Mouse (Mus musculus) heart, embryonic 16.5 days (tissue): Measurements from ENCODE around the gene Pla2g4a. TPM values are rescaled to one million over a fixed set of nuclear protein-coding genes. Genes with fewer than 3 reads are reported as not detected.
A peak's percentile ranks its signal among the peaks of the same experiment; 100 is the strongest.

Experiments
- ATAC-seq: fragments of 200-750 bp; cut with Nextera tagmentation; replicated peaks from 2 replicates; pipeline ENCODE4 v1.8.0; 2017; ENCODE audit warnings: moderate number of reproducible peaks; ENCODE audit not compliant: insufficient read depth, low FRiP score; ENCODE audit errors: extremely low read depth
- H3K27ac ChIP-seq: fragments of 300-500 bp; sonication (generic); 2 replicates; pipeline ENCODE4 v1.5.1; 2014; ENCODE audit warnings: mild to moderate bottlenecking, low read length, control low read depth, moderate library complexity
- H3K27me3 ChIP-seq: fragments of 300-500 bp; sonication (generic); 2 replicates; pipeline ENCODE4 v1.6.1; 2014; ENCODE audit warnings: low read length, mixed read lengths; ENCODE audit not compliant: control insufficient read depth, insufficient read depth
- H3K36me3 ChIP-seq: fragments of 300-500 bp; sonication (generic); 2 replicates; pipeline ENCODE4 v1.6.1; 2014; ENCODE audit not compliant: control insufficient read depth, insufficient read depth
- H3K4me1 ChIP-seq: fragments of 300-500 bp; sonication (generic); 2 replicates; pipeline ENCODE4 v1.6.1; 2014; ENCODE audit warnings: low read length, mixed read lengths; ENCODE audit not compliant: control insufficient read depth, insufficient read depth
- H3K4me2 ChIP-seq: fragments of 300-500 bp; sonication (generic); 2 replicates; pipeline ENCODE4 v1.6.1; 2014; ENCODE audit warnings: low read depth, mild to moderate bottlenecking, control low read depth, low read length
- H3K4me3 ChIP-seq: fragments of 300-500 bp; sonication (generic); 2 replicates; pipeline ENCODE4 v1.5.1; 2014; ENCODE audit warnings: mild to moderate bottlenecking, control low read depth, low read length
- H3K9ac ChIP-seq: fragments of 300-500 bp; sonication (generic); 2 replicates; pipeline ENCODE4 v1.6.1; 2014; ENCODE audit warnings: low read length, control low read depth
- H3K9me3 ChIP-seq: fragments of 300-500 bp; sonication (generic); replicated peaks from 2 replicates; pipeline ENCODE4 v1.6.1; 2016; ENCODE audit warnings: low read length; ENCODE audit not compliant: control insufficient read depth
- WGBS: fragments of 180-500 bp; shearing (Covaris S2); extraction: QIAGEN DNeasy Blood & Tissue Kit; methylation state at CpG from one replicate; pipeline ENCODE4 v1.1.7; 2014; 5-methylcytosine and 5-hydroxymethylcytosine counted together
- polyA plus RNA-seq: library from polyadenylated mRNA; unstranded; fragments of >200 nt; fragmentation: Nextera tagmentation; extraction: Ambion mirVana; gene quantifications from 2 replicates; pipeline ENCODE4 v1.2.1, GENCODE M21; 2015

Gene Pla2g4a
- polyA plus RNA-seq, result 5.6 and 6.9 TPM in 2 replicates

- 11% methylated on average over 15 of the region's 15 CpGs for WGBS
- Histone ChIP-seq H3K4me2 (peak within 1 kb of the TSS; percentile 88), H3K4me1 (peaks cover 4% of the 10 kb centered on the region; the same call in 1 of the 2 replicates), H3K4me3 (peak within 1 kb of the TSS; percentile 71), H3K27ac (peak within 1 kb of the TSS; percentile 85), H3K9ac (peak within 1 kb of the TSS; percentile 79), H3K9me3 (no peaks in the 10 kb centered on the region), H3K36me3 (no peaks in the 10 kb centered on the region), H3K27me3 (no peaks in the 10 kb centered on the region)
- ATAC-seq, result peak; percentile 77
These were observed at the start of gene Pla2g4a for GRCm38 (mm10) chr1:149960734-149961424. Pla2g4a (minus strand) TSS chr1:149961290.

- H3K27ac ChIP-seq, result no peak overlapping the region
- no peaks in the 10 kb centered on the region for H3K27me3 ChIP-seq
- H3K9me3 ChIP-seq, result no peaks in the 10 kb centered on the region
- WGBS, result 54% methylated on average over 4 of the region's 4 CpGs
- no peaks in the 10 kb centered on the region for H3K36me3 ChIP-seq
- no peaks in the 10 kb centered on the region for H3K4me1 ChIP-seq
- no peak overlapping the region for H3K9ac ChIP-seq
- H3K4me2 ChIP-seq, result no peak overlapping the region
- no peak for ATAC-seq
- H3K4me3 ChIP-seq, result no peak overlapping the region
These were observed 49.5 kb upstream of the Pla2g4a start for GRCm38 (mm10) chr1:150010629-150010979.

- no peaks in the 10 kb centered on the region for H3K36me3 ChIP-seq
- H3K27me3 ChIP-seq, result no peaks in the 10 kb centered on the region
- no peak overlapping the region for H3K4me2 ChIP-seq
- no peak overlapping the region for H3K4me3 ChIP-seq
- ATAC-seq, result no peak
- no peaks in the 10 kb centered on the region for H3K9me3 ChIP-seq
- H3K4me1 ChIP-seq, result no peaks in the 10 kb centered on the region
- 85% methylated on average over 18 of the region's 18 CpGs for WGBS
- no peak overlapping the region for H3K9ac ChIP-seq
- no peak overlapping the region for H3K27ac ChIP-seq
These were observed 49.0 kb upstream of the Pla2g4a start for GRCm38 (mm10) chr1:150009968-150010628.

DNA sequence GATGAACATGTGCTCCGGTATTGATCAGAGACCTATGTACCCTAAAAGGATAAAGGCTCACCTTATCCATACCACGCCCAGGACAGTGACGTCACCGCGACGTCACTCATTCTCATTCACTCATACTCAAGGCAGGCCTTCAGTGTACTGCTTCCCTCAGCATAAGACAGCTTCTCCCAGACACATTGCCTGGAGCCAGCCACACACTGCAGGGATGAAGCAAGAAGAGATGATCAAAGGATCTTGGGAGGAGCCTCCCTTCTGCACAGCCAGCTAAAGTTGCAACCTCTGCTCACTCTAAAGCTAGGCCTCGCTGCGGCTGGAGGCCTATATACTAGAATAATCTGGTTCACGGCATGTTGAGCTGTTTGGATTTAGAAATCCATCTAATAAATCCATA is 48.0 kb upstream of the Pla2g4a start:
- WGBS, result 93% methylated on average over 9 of the region's 9 CpGs
- no peaks in the 10 kb centered on the region for H3K4me1 ChIP-seq
- H3K4me2 ChIP-seq, result no peak overlapping the region
- no peaks in the 10 kb centered on the region for H3K9me3 ChIP-seq
- no peak for ATAC-seq
- H3K9ac ChIP-seq, result no peak overlapping the region
- no peaks in the 10 kb centered on the region for H3K27me3 ChIP-seq
- no peaks in the 10 kb centered on the region for H3K36me3 ChIP-seq
- no peak overlapping the region for H3K4me3 ChIP-seq
- no peak overlapping the region for H3K27ac ChIP-seq

DNA sequence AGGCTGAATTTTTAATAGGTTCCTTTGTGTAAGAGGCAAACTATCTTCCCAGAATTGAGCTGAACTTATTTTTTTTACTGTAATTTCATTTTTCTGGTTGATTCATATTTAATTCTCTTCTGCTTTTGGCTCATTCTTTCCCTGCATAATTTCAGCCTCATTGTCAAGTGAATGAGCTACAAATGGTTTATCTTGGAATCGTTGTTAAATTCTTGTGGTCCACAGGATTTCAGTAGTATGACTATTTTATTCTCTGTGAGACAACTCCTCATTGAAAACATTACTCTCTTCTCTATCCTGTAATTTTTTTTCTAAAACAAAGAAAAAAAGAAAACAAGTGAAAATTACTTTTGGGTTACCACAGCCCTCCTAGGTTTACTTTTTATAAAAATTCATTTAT is 14.5 kb upstream of the Pla2g4a start:
- H3K4me2 ChIP-seq, result no peak overlapping the region
- no peak for ATAC-seq
- H3K4me1 ChIP-seq, result no peaks in the 10 kb centered on the region
- WGBS, result 69% methylated on average over 1 of the region's 1 CpGs
- no peak overlapping the region for H3K4me3 ChIP-seq
- H3K27me3 ChIP-seq, result no peaks in the 10 kb centered on the region
- H3K9ac ChIP-seq, result no peak overlapping the region
- H3K36me3 ChIP-seq, result no peaks in the 10 kb centered on the region
- no peak overlapping the region for H3K27ac ChIP-seq
- no peaks in the 10 kb centered on the region for H3K9me3 ChIP-seq

DNA sequence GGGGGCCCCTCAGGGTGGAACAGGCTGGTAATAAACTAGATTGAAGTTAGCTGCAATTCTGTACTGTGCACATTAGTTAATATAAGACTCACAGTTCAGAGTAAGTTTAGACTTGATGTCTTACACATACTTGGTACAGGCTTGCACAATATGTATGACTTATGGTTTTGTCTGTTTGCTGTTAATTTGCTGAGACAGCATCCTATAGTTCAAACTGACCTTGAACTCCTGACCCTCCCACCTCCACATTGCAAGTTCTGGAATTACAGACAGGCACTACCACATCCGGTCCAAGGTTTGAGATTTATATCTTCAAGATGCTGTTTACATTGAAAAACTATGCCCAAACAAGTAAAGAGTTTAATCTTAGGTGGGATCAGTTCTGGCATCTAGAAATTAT is 4.7 kb upstream of the Pla2g4a start:
- Histone ChIP-seq H3K4me3 (no peak overlapping the region), H3K36me3 (no peaks in the 10 kb centered on the region), H3K27me3 (no peaks in the 10 kb centered on the region), H3K9me3 (no peaks in the 10 kb centered on the region), H3K9ac (no peak overlapping the region), H3K4me1 (no peaks in the 10 kb centered on the region), H3K4me2 (no peak overlapping the region), H3K27ac (no peak overlapping the region)
- 55% methylated on average over 1 of the region's 1 CpGs for WGBS
- no peak for ATAC-seq

GRCm38 (mm10) chr1:149961425-149962303 is 574 bp upstream of the Pla2g4a start:
- Histone ChIP-seq H3K36me3 (no peaks in the 10 kb centered on the region), H3K27ac (no peak overlapping the region), H3K4me1 (peaks cover 4% of the 10 kb centered on the region; the same call in 1 of the 2 replicates), H3K27me3 (no peaks in the 10 kb centered on the region), H3K9me3 (no peaks in the 10 kb centered on the region), H3K4me3 (peak overlapping the region; percentile 71), H3K4me2 (peak overlapping the region; percentile 88), H3K9ac (peak overlapping the region; percentile 79; the same call in 1 of the 2 replicates)
- WGBS, result 59% methylated on average over 9 of the region's 9 CpGs
- 0 out of 2 replicates have a peak, but pooled peaks have one; percentile 6 for ATAC-seq

DNA sequence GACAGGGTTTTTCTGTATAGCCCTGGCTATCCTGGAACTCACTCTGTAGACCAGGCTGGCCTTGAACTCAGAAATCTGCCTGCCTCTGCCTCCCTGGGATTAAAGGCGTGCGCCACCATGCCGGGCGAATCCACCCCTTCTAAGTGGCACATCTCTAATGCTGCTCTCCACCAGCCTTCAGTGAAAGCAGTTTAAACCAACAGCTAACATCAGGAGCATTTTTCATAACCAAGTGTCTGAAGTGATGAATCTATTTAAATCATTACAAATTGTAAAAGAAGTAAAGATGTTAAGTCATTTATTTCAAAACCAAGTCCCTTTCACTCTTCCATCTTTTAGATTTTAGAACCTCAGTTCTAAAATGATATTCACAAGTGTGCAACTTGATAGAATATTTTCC is 839 bp downstream of the Pla2g4a start:
- H3K27ac ChIP-seq, result no peak overlapping the region
- ATAC-seq, result no peak
- no peaks in the 10 kb centered on the region for H3K36me3 ChIP-seq
- no peaks in the 10 kb centered on the region for H3K9me3 ChIP-seq
- no peak overlapping the region for H3K9ac ChIP-seq
- no peaks in the 10 kb centered on the region for H3K27me3 ChIP-seq
- H3K4me1 ChIP-seq, result peaks cover 8% of the 10 kb centered on the region
- peak overlapping the region; percentile 88 for H3K4me2 ChIP-seq
- 97% methylated on average over 4 of the region's 4 CpGs for WGBS
- H3K4me3 ChIP-seq, result peak overlapping the region; percentile 71
